Mouse (Mus musculus): Measurements from ENCODE around the gene Rmnd5b. TPM values are rescaled to one million over a fixed set of nuclear protein-coding genes. Genes with fewer than 3 reads are reported as not detected.
"Not testable (repeated sequence)": the region's sequence is repeated elsewhere in the genome, so short reads cannot be mapped to it uniquely, and the experiment has no call there.

Gene Rmnd5b
- 69.6 and 77.7 TPM in 2 replicates for polyA plus RNA-seq (2015; fragmentation: Nextera tagmentation; extraction: Ambion mirVana)

DNA sequence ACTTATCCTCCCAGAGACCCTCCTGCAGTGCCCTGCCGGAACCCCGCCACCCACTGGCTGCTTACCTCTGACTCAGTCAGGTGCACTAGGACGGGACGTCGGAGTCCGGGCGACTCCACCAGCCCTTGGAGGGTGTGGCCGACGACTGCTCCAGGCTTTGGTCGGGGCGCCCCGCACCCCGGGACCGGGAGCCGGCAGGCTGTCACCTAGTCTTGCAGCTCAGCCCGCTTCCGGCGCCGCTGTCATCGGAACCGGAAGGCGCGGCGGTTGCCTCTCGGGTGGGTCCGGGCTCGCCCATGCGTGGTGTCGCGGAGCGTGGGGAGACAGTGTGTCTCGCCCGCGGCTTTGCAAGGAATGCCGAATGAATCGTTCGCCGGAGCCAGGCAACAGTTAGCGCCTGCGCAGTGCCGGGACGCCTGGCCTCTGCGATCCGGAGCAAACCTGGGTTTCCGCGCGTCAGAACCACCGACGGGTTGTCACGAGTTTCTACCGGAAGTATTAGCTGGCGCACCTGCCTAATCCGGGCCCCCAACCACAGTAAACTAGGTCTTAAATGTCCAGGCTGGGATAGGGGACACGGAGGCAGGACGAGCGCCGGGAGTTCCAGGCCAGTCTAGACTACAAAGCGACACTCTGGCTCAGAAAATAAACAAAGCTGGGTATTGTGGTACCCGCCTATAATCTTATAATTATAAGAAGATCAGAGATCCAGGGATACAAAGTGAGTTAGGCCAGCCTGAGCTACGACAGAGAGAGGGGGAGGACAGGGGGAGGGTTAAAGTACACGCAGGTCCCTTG is at the start of gene Rmnd5b:
Rmnd5b (minus strand) TSS at position 372 of the 798 bp plus-strand sequence.
- ATAC-seq (replicated peaks) = peak; percentile 92
- Histone ChIP-seq H3K4me1 (peaks cover 22% of the 10 kb centered on the region), H3K9ac (replicated peaks) (peak within 1 kb of the TSS; percentile 80), H3K27me3 (no peaks in the 10 kb centered on the region), H3K4me3 (peak within 1 kb of the TSS; percentile 87), H3K4me2 (replicated peaks) (peak within 1 kb of the TSS; percentile 79), H3K27ac (replicated peaks) (peak within 1 kb of the TSS; percentile 87), H3K36me3 (no peaks in the 10 kb centered on the region), H3K9me3 (no peaks in the 10 kb centered on the region)
- WGBS = under 1% methylated on average over 61 of the region's 61 CpGs

DNA sequence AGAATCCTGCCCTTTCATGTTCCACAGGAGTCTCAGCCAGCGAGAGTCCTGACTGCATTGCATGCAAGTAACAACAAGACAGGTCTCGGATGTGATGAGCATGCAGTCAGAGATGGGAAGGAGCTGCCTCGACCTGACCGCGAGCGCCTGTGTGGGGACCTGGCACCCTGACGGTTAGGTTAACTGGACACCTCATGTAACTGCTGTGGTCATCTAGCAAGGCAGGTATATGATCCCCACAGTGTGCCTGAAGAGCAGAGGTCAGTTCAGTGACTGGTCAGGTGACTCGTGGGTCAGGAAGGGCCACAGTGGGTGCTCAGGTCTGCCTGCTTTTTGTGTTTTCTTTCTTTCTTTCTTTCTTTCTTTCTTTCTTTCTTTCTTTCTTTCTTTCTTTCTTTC is 46.3 kb upstream of the Rmnd5b start:
- Histone ChIP-seq H3K9me3 (no peaks in the 10 kb centered on the region), H3K4me3 (no peak overlapping the region), H3K27ac (replicated peaks) (no peak overlapping the region), H3K9ac (replicated peaks) (no peak overlapping the region), H3K27me3 (no peaks in the 10 kb centered on the region), H3K4me1 (no peaks in the 10 kb centered on the region), H3K36me3 (peaks cover 8% of the 10 kb centered on the region), H3K4me2 (replicated peaks) (no peak overlapping the region)
- WGBS = 46% methylated on average over 8 of the region's 8 CpGs
- no peak for ATAC-seq (replicated peaks)

DNA sequence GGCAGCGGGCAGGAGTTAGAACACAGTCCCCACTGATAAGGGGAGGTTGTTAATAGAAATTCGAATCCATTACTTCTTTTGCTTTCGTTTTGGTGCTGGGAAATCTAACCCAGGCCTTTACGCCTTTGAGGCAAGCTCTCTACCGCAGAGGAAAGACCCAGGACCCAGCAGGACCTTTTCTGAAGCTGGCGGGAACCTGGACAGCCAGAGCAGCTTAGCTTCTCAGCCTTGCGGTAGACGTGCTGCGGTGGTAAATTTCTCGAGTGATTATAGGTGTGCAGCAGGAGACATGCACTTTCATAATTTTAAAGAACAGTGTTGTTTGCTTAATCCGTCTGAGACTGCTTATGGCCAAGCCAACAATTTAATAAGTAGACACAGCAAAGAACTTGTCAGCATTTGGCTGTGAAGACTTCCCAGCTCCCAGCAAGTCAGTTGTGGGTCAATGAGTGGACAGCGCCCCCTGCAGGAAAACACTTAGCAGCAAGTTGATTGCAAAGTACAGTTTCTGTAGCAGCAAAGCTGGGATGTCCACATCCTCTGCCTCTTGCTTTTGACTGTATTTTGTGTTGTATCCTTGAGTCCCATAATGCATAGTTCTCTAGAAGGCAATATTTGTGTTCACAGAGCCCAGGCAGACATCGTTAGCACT is 45.8 kb upstream of the Rmnd5b start:
- ATAC-seq (replicated peaks) = no peak
- Histone ChIP-seq H3K36me3 (peaks cover 8% of the 10 kb centered on the region), H3K27me3 (no peaks in the 10 kb centered on the region), H3K9me3 (no peaks in the 10 kb centered on the region), H3K4me3 (no peak overlapping the region), H3K27ac (replicated peaks) (no peak overlapping the region), H3K4me1 (no peaks in the 10 kb centered on the region), H3K4me2 (replicated peaks) (no peak overlapping the region), H3K9ac (replicated peaks) (no peak overlapping the region)
- WGBS = 33% methylated on average over 13 of the region's 13 CpGs

DNA sequence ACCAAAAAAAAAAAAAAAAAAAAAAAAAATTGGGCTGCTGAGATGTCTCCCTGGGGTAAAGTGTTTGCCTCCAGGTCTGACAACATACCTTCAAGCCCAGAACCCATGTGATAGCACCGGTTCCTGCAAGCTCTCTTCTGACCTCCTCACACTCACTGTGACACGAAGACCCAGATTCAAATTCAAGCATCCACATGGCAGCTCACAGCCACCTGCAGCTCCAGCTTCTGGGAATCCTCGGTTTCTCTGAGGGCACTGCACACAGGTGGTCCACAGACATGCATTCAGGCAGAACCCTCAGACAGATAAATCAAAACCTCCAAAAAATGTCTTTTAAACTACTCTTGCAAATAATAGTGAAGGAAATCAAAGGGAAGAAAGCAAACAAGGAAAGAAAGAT is 43.8 kb upstream of the Rmnd5b start:
- Histone ChIP-seq H3K27me3 (no peaks in the 10 kb centered on the region), H3K4me1 (no peaks in the 10 kb centered on the region), H3K9me3 (no peaks in the 10 kb centered on the region), H3K4me3 (no peak overlapping the region), H3K4me2 (replicated peaks) (no peak overlapping the region), H3K36me3 (no peaks in the 10 kb centered on the region), H3K9ac (replicated peaks) (no peak overlapping the region), H3K27ac (replicated peaks) (no peak overlapping the region)
- ATAC-seq (replicated peaks) = no peak
- WGBS = 73% methylated on average over 3 of the region's 3 CpGs

DNA sequence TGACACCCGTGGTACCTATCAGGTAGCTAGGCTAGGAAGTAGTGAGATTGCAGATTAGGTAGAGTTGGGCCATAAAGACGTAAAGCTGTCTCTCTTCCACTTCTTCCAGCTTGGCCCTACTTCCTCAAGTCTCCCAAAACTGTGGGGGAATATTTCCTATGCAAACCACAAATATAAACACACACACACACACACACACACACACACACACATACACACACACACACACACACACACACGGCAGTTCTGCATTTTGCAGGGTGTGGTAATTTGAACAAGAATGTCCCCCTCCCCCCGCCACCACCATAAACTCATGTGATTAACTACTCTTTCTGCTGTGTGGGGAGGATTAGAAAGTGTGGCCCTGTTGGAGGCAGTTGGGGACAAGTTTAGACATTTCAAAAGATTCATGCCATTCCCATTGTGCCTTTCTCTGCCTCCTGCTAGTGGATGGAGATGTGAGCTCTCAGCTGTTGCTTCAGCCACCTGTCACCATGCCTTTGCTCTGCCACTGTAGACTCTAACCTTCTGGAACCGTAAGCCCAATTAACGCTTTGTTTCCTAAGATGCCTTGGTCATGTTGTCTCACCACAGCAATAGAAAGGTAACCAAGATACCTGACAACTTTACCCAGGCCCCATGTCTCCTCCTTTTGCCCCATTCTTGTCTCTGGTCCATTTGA is 42.2 kb upstream of the Rmnd5b start:
- 76% methylated on average over 6 of the region's 6 CpGs for WGBS
- H3K36me3 ChIP-seq = no peaks in the 10 kb centered on the region
- H3K9ac ChIP-seq (replicated peaks) = no peak overlapping the region
- no peaks in the 10 kb centered on the region for H3K9me3 ChIP-seq
- no peaks in the 10 kb centered on the region for H3K27me3 ChIP-seq
- H3K4me2 ChIP-seq (replicated peaks) = no peak overlapping the region
- H3K4me3 ChIP-seq = no peak overlapping the region
- no peak overlapping the region for H3K27ac ChIP-seq (replicated peaks)
- no peaks in the 10 kb centered on the region for H3K4me1 ChIP-seq
- no peak for ATAC-seq (replicated peaks)

DNA sequence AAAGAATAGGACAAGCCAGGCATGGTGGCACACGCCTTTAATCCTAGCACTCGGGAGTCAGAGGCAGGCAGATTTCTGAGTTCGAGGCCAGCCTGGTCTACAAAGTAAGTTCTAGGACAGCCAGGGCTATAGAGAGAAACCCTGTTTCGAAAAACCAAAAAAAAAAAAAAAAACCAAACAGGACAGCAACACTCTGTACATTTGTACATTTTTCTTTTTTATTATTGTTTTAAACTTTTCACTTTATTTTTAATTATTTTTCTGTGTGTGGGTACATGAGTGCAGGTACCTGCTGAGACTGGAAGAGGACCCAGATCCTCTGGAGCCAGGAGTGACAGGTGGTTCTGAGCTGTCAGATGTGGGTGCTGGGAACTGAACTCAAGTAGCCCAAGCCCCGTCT is 39.7 kb upstream of the Rmnd5b start:
- no peaks in the 10 kb centered on the region for H3K27me3 ChIP-seq
- WGBS = 80% methylated on average over 5 of the region's 5 CpGs
- ATAC-seq (replicated peaks) = no peak

DNA sequence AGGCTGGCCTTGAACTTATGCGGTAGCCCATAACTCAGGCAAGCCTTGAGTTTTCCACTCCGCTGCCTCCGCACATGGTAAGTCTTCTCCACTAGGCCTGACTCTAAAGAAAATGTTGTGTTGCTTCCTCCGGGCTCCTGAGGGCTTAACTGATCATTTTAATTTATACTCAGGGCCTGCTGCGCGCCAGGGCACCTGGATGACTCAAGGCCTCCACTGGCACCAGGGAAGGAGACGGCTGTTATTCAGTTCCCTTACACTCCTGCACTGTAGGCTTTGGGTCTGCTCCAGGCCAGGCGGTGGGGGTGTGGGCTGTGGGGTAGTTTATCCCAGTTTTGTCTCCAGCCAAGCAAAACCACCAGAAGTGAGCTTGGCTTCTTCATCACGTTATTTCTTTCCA is 37.6 kb upstream of the Rmnd5b start:
- Histone ChIP-seq H3K27ac (replicated peaks) (no peak overlapping the region), H3K9ac (replicated peaks) (no peak overlapping the region), H3K9me3 (no peaks in the 10 kb centered on the region), H3K36me3 (no peaks in the 10 kb centered on the region), H3K4me1 (no peaks in the 10 kb centered on the region), H3K4me2 (replicated peaks) (no peak overlapping the region), H3K4me3 (no peak overlapping the region), H3K27me3 (no peaks in the 10 kb centered on the region)
- 81% methylated on average over 9 of the region's 9 CpGs for WGBS
- no peak for ATAC-seq (replicated peaks)

More for the DNA sequence above, 39.7 kb upstream of the Rmnd5b start:
- Histone ChIP-seq H3K4me2 (replicated peaks) (no peak overlapping the region), H3K4me3 (no peak overlapping the region), H3K9me3 (no peaks in the 10 kb centered on the region), H3K4me1 (no peaks in the 10 kb centered on the region), H3K9ac (replicated peaks) (no peak overlapping the region), H3K27ac (replicated peaks) (no peak overlapping the region), H3K36me3 (no peaks in the 10 kb centered on the region)

DNA sequence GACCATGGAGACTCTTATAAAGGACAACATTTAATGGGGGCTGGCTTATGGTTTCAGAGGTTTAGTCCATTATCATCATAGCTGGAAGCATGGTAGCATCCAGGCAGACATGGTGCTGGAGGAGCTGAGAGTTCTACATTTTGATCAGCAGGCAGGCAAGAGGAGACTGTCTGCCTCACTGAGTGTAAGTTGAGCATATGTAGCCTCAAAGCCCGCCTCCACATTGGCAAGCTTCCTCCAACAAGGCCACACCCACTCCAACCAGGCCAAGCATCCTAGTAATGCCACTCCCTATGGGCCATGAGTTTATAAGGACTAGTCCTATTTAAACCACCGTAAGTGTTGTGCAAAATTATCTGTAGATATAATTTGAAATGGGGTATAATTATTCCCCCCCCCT is 35.7 kb upstream of the Rmnd5b start:
- Histone ChIP-seq H3K9ac (replicated peaks) (no peak overlapping the region), H3K27me3 (no peaks in the 10 kb centered on the region), H3K9me3 (no peaks in the 10 kb centered on the region), H3K27ac (replicated peaks) (no peak overlapping the region), H3K4me3 (no peak overlapping the region), H3K4me1 (no peaks in the 10 kb centered on the region), H3K36me3 (no peaks in the 10 kb centered on the region), H3K4me2 (replicated peaks) (no peak overlapping the region)
- 92% methylated on average over 2 of the region's 2 CpGs for WGBS
- no peak for ATAC-seq (replicated peaks)

DNA sequence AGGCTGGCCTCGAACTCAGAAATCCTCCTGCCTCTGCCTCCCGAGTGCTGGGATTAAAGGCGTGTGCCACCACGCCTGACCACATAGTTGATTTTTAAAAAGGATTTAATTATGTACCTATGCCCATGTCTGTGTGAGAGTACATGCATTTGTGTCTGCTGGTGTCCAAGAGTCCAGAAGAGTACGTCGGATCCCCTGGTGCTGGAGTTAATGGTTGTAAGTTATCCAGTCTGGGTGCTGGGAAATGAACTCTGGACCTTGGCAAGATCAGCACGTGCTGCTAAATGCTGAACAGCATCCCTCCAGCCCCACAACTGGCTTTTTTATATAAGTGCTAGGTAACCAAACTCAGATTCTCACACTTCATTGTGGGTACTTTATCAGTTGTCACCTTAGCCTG is 35.1 kb upstream of the Rmnd5b start:
- no peak overlapping the region for H3K4me2 ChIP-seq (replicated peaks)
- H3K9me3 ChIP-seq = no peaks in the 10 kb centered on the region
- H3K4me1 ChIP-seq = no peaks in the 10 kb centered on the region
- no peak overlapping the region for H3K4me3 ChIP-seq
- no peak for ATAC-seq (replicated peaks)
- H3K27ac ChIP-seq (replicated peaks) = no peak overlapping the region
- no peak overlapping the region for H3K9ac ChIP-seq (replicated peaks)
- 91% methylated on average over 7 of the region's 7 CpGs for WGBS
- H3K36me3 ChIP-seq = no peaks in the 10 kb centered on the region
- no peaks in the 10 kb centered on the region for H3K27me3 ChIP-seq

DNA sequence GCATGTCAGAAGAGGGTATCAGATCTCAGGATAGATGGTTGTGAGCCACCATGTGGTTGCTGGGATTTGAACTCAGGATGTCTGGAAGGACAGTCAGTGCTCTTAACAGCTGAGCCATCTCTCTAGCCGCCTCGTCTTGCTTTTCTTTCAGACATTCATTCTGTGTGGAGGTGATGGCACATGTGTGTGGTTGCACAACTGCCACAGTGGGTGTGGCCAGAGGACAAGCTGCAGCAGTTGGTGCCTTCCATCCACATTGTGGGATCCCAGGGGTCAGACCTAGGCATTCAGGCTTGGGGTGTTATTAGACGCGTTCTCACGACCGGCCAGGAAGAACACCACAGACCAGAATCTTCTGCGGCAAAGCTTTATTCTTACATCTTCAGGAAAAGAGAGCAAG is 29.1 kb upstream of the Rmnd5b start:
- H3K4me2 ChIP-seq (replicated peaks); ATAC-seq (replicated peaks); H3K4me3 ChIP-seq; H3K9ac ChIP-seq (replicated peaks); H3K27ac ChIP-seq (replicated peaks); H3K27me3 ChIP-seq; H3K4me1 ChIP-seq; H3K9me3 ChIP-seq; H3K36me3 ChIP-seq: not testable (repeated sequence)
- WGBS = 90% methylated on average over 7 of the region's 7 CpGs

DNA sequence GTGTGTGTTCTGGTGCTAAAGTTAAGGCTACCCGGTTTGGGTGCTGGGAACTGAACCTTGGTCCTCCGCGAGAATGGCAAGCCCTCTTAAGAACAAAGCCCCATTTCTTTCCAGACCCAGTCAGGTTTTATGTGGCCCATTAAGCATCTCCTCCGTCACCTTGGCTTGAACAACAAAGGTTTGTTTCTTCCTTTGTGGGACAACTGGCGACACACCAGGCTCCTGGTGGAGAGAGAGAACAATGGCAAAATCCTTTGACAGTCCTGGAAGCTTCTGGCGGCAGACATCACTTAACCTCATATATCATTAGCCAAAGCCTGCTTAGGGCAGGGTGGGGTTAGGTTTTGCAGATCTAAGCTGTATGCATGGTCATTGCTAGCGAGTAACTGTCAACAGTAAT is 26.9 kb upstream of the Rmnd5b start:
- no peak overlapping the region for H3K9ac ChIP-seq (replicated peaks)
- no peak overlapping the region for H3K27ac ChIP-seq (replicated peaks)
- no peaks in the 10 kb centered on the region for H3K4me1 ChIP-seq
- no peaks in the 10 kb centered on the region for H3K27me3 ChIP-seq
- no peak for ATAC-seq (replicated peaks)
- no peak overlapping the region for H3K4me2 ChIP-seq (replicated peaks)
- no peaks in the 10 kb centered on the region for H3K9me3 ChIP-seq
- 70% methylated on average over 7 of the region's 7 CpGs for WGBS
- no peak overlapping the region for H3K4me3 ChIP-seq
- no peaks in the 10 kb centered on the region for H3K36me3 ChIP-seq

DNA sequence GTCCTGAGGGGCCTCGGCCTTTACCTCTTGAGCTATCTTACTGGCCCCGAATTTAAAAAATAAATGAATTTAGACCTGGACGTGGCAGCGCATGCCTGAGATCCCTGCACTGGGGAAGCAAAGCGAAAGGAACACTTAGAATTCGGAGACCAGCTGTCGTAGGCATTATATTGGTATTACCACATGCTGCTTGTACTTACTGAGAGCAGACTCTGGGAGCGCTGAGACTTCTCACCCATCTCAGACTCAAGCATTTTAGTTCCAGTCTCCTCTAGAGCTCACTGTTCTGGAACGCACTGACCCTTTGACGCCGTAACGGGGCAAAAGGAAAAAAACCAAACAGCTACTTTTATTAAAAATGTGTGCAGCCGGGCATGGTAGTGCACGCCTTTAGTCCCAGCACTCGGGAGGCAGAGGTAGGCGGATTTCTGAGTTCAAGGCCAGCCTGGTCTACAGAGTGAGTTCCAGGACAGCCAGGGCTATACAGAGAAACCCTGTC is 26.2 kb upstream of the Rmnd5b start:
- Histone ChIP-seq H3K9me3 (no peaks in the 10 kb centered on the region), H3K36me3 (no peaks in the 10 kb centered on the region), H3K27me3 (no peaks in the 10 kb centered on the region), H3K9ac (replicated peaks) (no peak overlapping the region), H3K4me2 (replicated peaks) (no peak overlapping the region), H3K27ac (replicated peaks) (no peak overlapping the region), H3K4me3 (no peak overlapping the region), H3K4me1 (no peaks in the 10 kb centered on the region)
- WGBS = 88% methylated on average over 16 of the region's 16 CpGs
- ATAC-seq (replicated peaks) = no peak
